Mouse (Mus musculus): ENCODE results near the gene Fpr3. TPM values are rescaled to one million over a fixed set of nuclear protein-coding genes. Genes with fewer than 3 reads are reported as not detected.

Gene Fpr3
- total and polyA plus RNA-seq, 3 experiments: not detected

- Histone ChIP-seq H3K4me1 (ENCODE audit: insufficient read depth, low read depth, low read length) (no peaks in the 10 kb centered on the region), H3K27me3 (ENCODE audit: insufficient read depth, low read length) (no peaks in the 10 kb centered on the region), H3K4me3 (ENCODE audit: low read depth, low read length) (no peak overlapping the region), H3K9me3 (replicated peaks) (no peaks in the 10 kb centered on the region), H3K36me3 (replicated peaks) (no peaks in the 10 kb centered on the region)
- ATAC-seq (ENCODE audit: extremely low read depth, insufficient number of reproducible peaks, low FRiP score, poor library complexity, severe bottlenecking) (no peak), DNase-seq (ENCODE audit: low spot score) (no peak)
- no peak for TF ChIP-seq TAL1 (conservative IDR thresholded peaks at IDR 0.05; ENCODE audit: low read depth, low read length)
- TF ChIP-seq GATA1 (IDR thresholded peaks at IDR 0.05; ENCODE audit: borderline replicate concordance, low read length): no peak
- TF ChIP-seq POLR2AphosphoS5 (IDR thresholded peaks at IDR 0.05; ENCODE audit: insufficient replicate concordance, low read depth, low read length): no peak
- no peak for TF ChIP-seq GATA2 (IDR thresholded peaks at IDR 0.05; ENCODE audit: borderline replicate concordance, low read depth, low read length)
- no peak for TF ChIP-seq CTCF (IDR thresholded peaks at IDR 0.05; ENCODE audit: low read depth, low read length)
Observed at GRCm38 (mm10) chr17:17871697-17872096, 16.0 kb upstream of the Fpr3 start.

- Histone ChIP-seq H3K4me3 (ENCODE audit: low read depth, low read length) (no peak overlapping the region), H3K9me3 (replicated peaks) (no peaks in the 10 kb centered on the region), H3K4me1 (ENCODE audit: insufficient read depth, low read depth, low read length) (no peaks in the 10 kb centered on the region), H3K36me3 (replicated peaks) (no peaks in the 10 kb centered on the region), H3K27me3 (ENCODE audit: insufficient read depth, low read length) (peaks cover 2% of the 10 kb centered on the region; the same call in 1 of the 2 replicates)
- TF ChIP-seq GATA1 (IDR thresholded peaks at IDR 0.05; ENCODE audit: borderline replicate concordance, low read length): no peak
- TF ChIP-seq CTCF (IDR thresholded peaks at IDR 0.05; ENCODE audit: low read depth, low read length): no peak
- TF ChIP-seq TAL1 (conservative IDR thresholded peaks at IDR 0.05; ENCODE audit: low read depth, low read length): no peak
- no peak for TF ChIP-seq GATA2 (IDR thresholded peaks at IDR 0.05; ENCODE audit: borderline replicate concordance, low read depth, low read length)
- no peak for TF ChIP-seq POLR2AphosphoS5 (IDR thresholded peaks at IDR 0.05; ENCODE audit: insufficient replicate concordance, low read depth, low read length)
- DNase-seq (ENCODE audit: low spot score) (no peak), ATAC-seq (ENCODE audit: extremely low read depth, insufficient number of reproducible peaks, low FRiP score, poor library complexity, severe bottlenecking) (peak; percentile 68)
Observed at GRCm38 (mm10) chr17:17879347-17879746, 8.3 kb upstream of the Fpr3 start.

DNA sequence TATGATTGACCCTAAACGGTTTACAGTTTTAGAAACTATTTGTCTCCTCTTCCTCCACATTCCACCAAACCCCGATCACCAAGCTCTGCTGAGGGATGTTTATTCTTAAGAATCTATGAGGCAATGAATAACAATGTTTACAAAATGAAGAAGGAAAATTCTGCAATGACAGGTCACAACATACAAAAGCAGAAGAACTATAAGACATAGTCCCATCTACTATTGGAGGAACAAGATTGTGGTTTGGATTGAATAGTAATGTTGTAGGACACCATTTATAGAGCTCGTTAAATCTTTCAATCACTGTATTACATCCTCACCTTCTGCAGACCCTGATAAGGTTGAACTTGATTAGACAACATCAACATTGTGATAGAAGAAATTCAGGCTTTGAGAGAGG is 5.0 kb upstream of the Fpr3 start:
- H3K27me3 ChIP-seq (ENCODE audit: insufficient read depth, low read length): peaks cover 2% of the 10 kb centered on the region; the same call in 1 of the 2 replicates
- no peak for TF ChIP-seq GATA1 (IDR thresholded peaks at IDR 0.05; ENCODE audit: borderline replicate concordance, low read length)
- H3K9me3 ChIP-seq (replicated peaks): no peaks in the 10 kb centered on the region
- no peaks in the 10 kb centered on the region for H3K4me1 ChIP-seq (ENCODE audit: insufficient read depth, low read depth, low read length)
- ATAC-seq (ENCODE audit: extremely low read depth, insufficient number of reproducible peaks, low FRiP score, poor library complexity, severe bottlenecking): no peak
- no peaks in the 10 kb centered on the region for H3K36me3 ChIP-seq (replicated peaks)
- no peak for DNase-seq (ENCODE audit: low spot score)
- no peak overlapping the region for H3K4me3 ChIP-seq (ENCODE audit: low read depth, low read length)

- no peaks in the 10 kb centered on the region for H3K4me1 ChIP-seq (ENCODE audit: insufficient read depth, low read depth, low read length)
- ATAC-seq (ENCODE audit: extremely low read depth, insufficient number of reproducible peaks, low FRiP score, poor library complexity, severe bottlenecking) (no peak), DNase-seq (ENCODE audit: low spot score) (no peak)
- H3K4me3 ChIP-seq (ENCODE audit: low read depth, low read length): no peak within 1 kb of the TSS
- no peaks in the 10 kb centered on the region for H3K36me3 ChIP-seq (replicated peaks)
- H3K9me3 ChIP-seq (replicated peaks): no peaks in the 10 kb centered on the region
- peaks cover 2% of the 10 kb centered on the region; the same call in 1 of the 2 replicates for H3K27me3 ChIP-seq (ENCODE audit: insufficient read depth, low read length)
- no peak for TF ChIP-seq POLR2AphosphoS5 (IDR thresholded peaks at IDR 0.05; ENCODE audit: insufficient replicate concordance, low read depth, low read length)
- no peak for TF ChIP-seq CTCF (IDR thresholded peaks at IDR 0.05; ENCODE audit: low read depth, low read length)
- no peak for TF ChIP-seq GATA2 (IDR thresholded peaks at IDR 0.05; ENCODE audit: borderline replicate concordance, low read depth, low read length)
- no peak for TF ChIP-seq GATA1 (IDR thresholded peaks at IDR 0.05; ENCODE audit: borderline replicate concordance, low read length)
- no peak for TF ChIP-seq TAL1 (conservative IDR thresholded peaks at IDR 0.05; ENCODE audit: low read depth, low read length)
Observed at GRCm38 (mm10) chr17:17883840-17884239, 3.8 kb upstream of the Fpr3 start, which contains the start of gene Fpr1. Gene Fpr1, minus strand, starts transcription at chr17:17883940.

- DNase-seq (ENCODE audit: low spot score) (no peak), ATAC-seq (ENCODE audit: extremely low read depth, insufficient number of reproducible peaks, low FRiP score, poor library complexity, severe bottlenecking) (no peak)
- Histone ChIP-seq H3K4me3 (ENCODE audit: low read depth, low read length) (no peak overlapping the region), H3K27me3 (ENCODE audit: insufficient read depth, low read length) (no peaks in the 10 kb centered on the region), H3K36me3 (replicated peaks) (no peaks in the 10 kb centered on the region), H3K9me3 (replicated peaks) (no peaks in the 10 kb centered on the region), H3K4me1 (ENCODE audit: insufficient read depth, low read depth, low read length) (no peaks in the 10 kb centered on the region)
- TF ChIP-seq POLR2AphosphoS5 (IDR thresholded peaks at IDR 0.05; ENCODE audit: insufficient replicate concordance, low read depth, low read length): no peak
- TF ChIP-seq CTCF (IDR thresholded peaks at IDR 0.05; ENCODE audit: low read depth, low read length): no peak
- TF ChIP-seq TAL1 (conservative IDR thresholded peaks at IDR 0.05; ENCODE audit: low read depth, low read length): no peak
- no peak for TF ChIP-seq GATA2 (IDR thresholded peaks at IDR 0.05; ENCODE audit: borderline replicate concordance, low read depth, low read length)
- TF ChIP-seq GATA1 (IDR thresholded peaks at IDR 0.05; ENCODE audit: borderline replicate concordance, low read length): no peak
Observed at GRCm38 (mm10) chr17:17889732-17890425, 2.2 kb downstream of the Fpr3 start.

GRCm38 (mm10) chr17:17896039-17896438 is 8.4 kb downstream of the Fpr3 start:
- Histone ChIP-seq H3K4me3 (ENCODE audit: low read depth, low read length) (no peak overlapping the region), H3K36me3 (replicated peaks) (no peaks in the 10 kb centered on the region), H3K9me3 (replicated peaks) (no peaks in the 10 kb centered on the region), H3K27me3 (ENCODE audit: insufficient read depth, low read length) (no peaks in the 10 kb centered on the region), H3K4me1 (ENCODE audit: insufficient read depth, low read depth, low read length) (no peaks in the 10 kb centered on the region)
- DNase-seq (ENCODE audit: low spot score): peak; percentile 2
- TF ChIP-seq CTCF (IDR thresholded peaks at IDR 0.05; ENCODE audit: low read depth, low read length) (0 out of 2 replicates have a peak, but pooled peaks have one; percentile 14), TAL1 (conservative IDR thresholded peaks at IDR 0.05; ENCODE audit: low read depth, low read length) (no peak)
- ATAC-seq (ENCODE audit: extremely low read depth, insufficient number of reproducible peaks, low FRiP score, poor library complexity, severe bottlenecking): no peak

Measured in G1E (cell line).